Mouse (Mus musculus): ENCODE measurements around the gene Timm17a.

- no peak for TF ChIP-seq CTCF (IDR thresholded peaks at IDR 0.05; ENCODE audit: insufficient read depth, low read depth, low read length)
- no peak for TF ChIP-seq POLR2A (IDR thresholded peaks at IDR 0.05; ENCODE audit: insufficient read depth, low read depth, low read length)
These were observed 48.5 kb upstream of the Timm17a start for GRCm38 (mm10) chr1:135362115-135362514.

All from olfactory bulb, adult 2 months (tissue).